Mouse (Mus musculus): Measurements from ENCODE around the gene Limk1. TPM values are rescaled to one million over a fixed set of nuclear protein-coding genes. Genes with fewer than 3 reads are reported as not detected.
"Not testable (repeated sequence)": the region's sequence is repeated elsewhere in the genome, so short reads cannot be mapped to it uniquely, and the experiment has no call there.

Gene Limk1
- polyA plus RNA-seq, 1 experiment: 5.4 TPM

- WGBS: 50% methylated on average over 8 of the region's 8 CpGs
- no peak for DNase-seq (ENCODE audit: low read depth, low spot score)
Measured at GRCm38 (mm10) chr5:134678827-134679546, 9.4 kb downstream of the Limk1 start.

GRCm38 (mm10) chr5:134678031-134678430 lies 10.4 kb downstream of the Limk1 start:
- DNase-seq (ENCODE audit: low read depth, low spot score): no peak
- 85% methylated on average over 3 of the region's 3 CpGs for WGBS

- DNase-seq (ENCODE audit: low read depth, low spot score): no peak
- 87% methylated on average over 5 of the region's 5 CpGs for WGBS
Measured at GRCm38 (mm10) chr5:134677491-134677890, 10.9 kb downstream of the Limk1 start.

GRCm38 (mm10) chr5:134675956-134676759 lies 12.2 kb downstream of the Limk1 start:
- peak; percentile 52 for DNase-seq (ENCODE audit: low read depth, low spot score)
- 6% methylated on average over 14 of the region's 14 CpGs for WGBS

- 74% methylated on average over 5 of the region's 5 CpGs for WGBS
Measured at GRCm38 (mm10) chr5:134674977-134675376, 13.4 kb downstream of the Limk1 start.

GRCm38 (mm10) chr5:134672611-134673010 lies 15.8 kb downstream of the Limk1 start:
- 94% methylated on average over 6 of the region's 6 CpGs for WGBS
- DNase-seq (ENCODE audit: low read depth, low spot score): no peak

More at GRCm38 (mm10) chr5:134674977-134675376, 13.4 kb downstream of the Limk1 start:
- DNase-seq (ENCODE audit: low read depth, low spot score): no peak

- 89% methylated on average over 1 of the region's 1 CpGs for WGBS
- no peak for DNase-seq (ENCODE audit: low read depth, low spot score)
Measured at GRCm38 (mm10) chr5:134672198-134672516, 16.2 kb downstream of the Limk1 start.

- no peak for DNase-seq (ENCODE audit: low read depth, low spot score)
- 70% methylated on average over 17 of the region's 17 CpGs for WGBS
Measured at GRCm38 (mm10) chr5:134671335-134672197, 16.8 kb downstream of the Limk1 start.

- no peak for DNase-seq (ENCODE audit: low read depth, low spot score)
- 88% methylated on average over 20 of the region's 20 CpGs for WGBS
Measured at GRCm38 (mm10) chr5:134669001-134669708, 19.2 kb downstream of the Limk1 start.

- 70% methylated on average over 8 of the region's 8 CpGs for WGBS
- no peak for DNase-seq (ENCODE audit: low read depth, low spot score)
Measured at GRCm38 (mm10) chr5:134668495-134668894, 19.9 kb downstream of the Limk1 start.

- DNase-seq (ENCODE audit: low read depth, low spot score): no peak
- 84% methylated on average over 4 of the region's 4 CpGs for WGBS
Measured at GRCm38 (mm10) chr5:134656708-134657107, 31.7 kb downstream of the Limk1 start.

GRCm38 (mm10) chr5:134652015-134652414 lies 36.4 kb downstream of the Limk1 start:
- WGBS: 7% methylated on average over 7 of the region's 7 CpGs
- DNase-seq (ENCODE audit: low read depth, low spot score): no peak

GRCm38 (mm10) chr5:134650926-134651325 lies 37.5 kb downstream of the Limk1 start:
- DNase-seq (ENCODE audit: low read depth, low spot score): no peak
- WGBS: 57% methylated on average over 5 of the region's 5 CpGs

GRCm38 (mm10) chr5:134648976-134649375 lies 39.4 kb downstream of the Limk1 start:
- not testable (repeated sequence) for DNase-seq (ENCODE audit: low read depth, low spot score)
- 68% methylated on average over 4 of the region's 4 CpGs for WGBS

GRCm38 (mm10) chr5:134647394-134647793 lies 41.0 kb downstream of the Limk1 start:
- WGBS: 49% methylated on average over 2 of the region's 2 CpGs
- no peak for DNase-seq (ENCODE audit: low read depth, low spot score)

- 76% methylated on average over 4 of the region's 4 CpGs for WGBS
- DNase-seq (ENCODE audit: low read depth, low spot score): no peak
Measured at GRCm38 (mm10) chr5:134646461-134646860, 41.9 kb downstream of the Limk1 start.

GRCm38 (mm10) chr5:134644643-134645118 lies 43.7 kb downstream of the Limk1 start:
- DNase-seq (ENCODE audit: low read depth, low spot score): no peak
- 20% methylated on average over 8 of the region's 8 CpGs for WGBS

- DNase-seq (ENCODE audit: low read depth, low spot score): no peak
- WGBS: 94% methylated on average over 1 of the region's 1 CpGs
Measured at GRCm38 (mm10) chr5:134644121-134644520, 44.3 kb downstream of the Limk1 start.

- no peak for DNase-seq (ENCODE audit: low read depth, low spot score)
- WGBS: 93% methylated on average over 3 of the region's 3 CpGs
Measured at GRCm38 (mm10) chr5:134640371-134640770, 48.0 kb downstream of the Limk1 start.
